Mouse (Mus musculus) hindbrain, postnatal 0 days (tissue): ENCODE results near the gene Golga5. TPM values are rescaled to one million over a fixed set of nuclear protein-coding genes. Genes with fewer than 3 reads are reported as not detected.

Experiments used
- ATAC-seq: fragments of 200-750 bp; cut with Nextera tagmentation; 2 replicates; pipeline ENCODE4 v1.8.0; 2017; ENCODE audit warnings: mild to moderate bottlenecking, moderate TSS enrichment, moderate library complexity
- DNase-seq: peaks from one replicate; pipeline ENCODE4 v3.0.0-alpha.2; 2015; ENCODE audit warnings: low spot score
- H3K27ac ChIP-seq: fragments of 300-500 bp; sonication (generic); 2 replicates; pipeline ENCODE4 v1.5.1; 2014; ENCODE audit warnings: mild to moderate bottlenecking
- H3K27me3 ChIP-seq: fragments of 300-500 bp; sonication (generic); 2 replicates; pipeline ENCODE4 v1.6.1; 2014; ENCODE audit warnings: low read length, mixed read lengths; ENCODE audit not compliant: insufficient read depth
- H3K36me3 ChIP-seq: fragments of 300-500 bp; sonication (generic); 2 replicates; pipeline ENCODE4 v1.6.1; 2014; ENCODE audit warnings: low read length, mixed read lengths; ENCODE audit not compliant: insufficient read depth
- H3K4me1 ChIP-seq: fragments of 300-500 bp; sonication (generic); 2 replicates; pipeline ENCODE4 v1.6.1; 2014; ENCODE audit warnings: antibody characterized with exemption, low read length, mixed read lengths; ENCODE audit not compliant: insufficient read depth
- H3K4me2 ChIP-seq: fragments of 300-500 bp; sonication (generic); 2 replicates; pipeline ENCODE4 v1.6.1; 2014; ENCODE audit warnings: low read depth, mild to moderate bottlenecking, low read length, moderate library complexity, mixed read lengths
- H3K4me3 ChIP-seq: fragments of 300-500 bp; sonication (generic); 2 replicates; pipeline ENCODE4 v1.5.1; 2014; ENCODE audit warnings: low read length
- H3K9ac ChIP-seq: fragments of 300-500 bp; sonication (generic); replicated peaks from 2 replicates; pipeline ENCODE4 v1.6.1; 2014; ENCODE audit warnings: mild to moderate bottlenecking, low read length, moderate library complexity, mixed read lengths
- H3K9me3 ChIP-seq: fragments of 300-500 bp; sonication (generic); 2 replicates; pipeline ENCODE4 v1.6.1; 2016; ENCODE audit warnings: low read length, mixed read lengths
- CTCF ChIP-seq: IDR thresholded peaks from 2 replicates; pipeline ENCODE4 v1.5.1; 2016; ENCODE audit warnings: antibody characterized with exemption, control low read depth, low read depth
- WGBS: fragments of 180-500 bp; shearing (Covaris S2); extraction: QIAGEN DNeasy Blood & Tissue Kit; methylation state at CpG from one replicate; pipeline ENCODE4 v1.1.7; 2014; 5-methylcytosine and 5-hydroxymethylcytosine counted together
- polyA plus RNA-seq: library from polyadenylated mRNA; unstranded; fragments of >200 nt; fragmentation: Nextera tagmentation; extraction: Ambion mirVana; gene quantifications from 2 replicates; pipeline ENCODE4 v1.2.1, GENCODE M21; 2015
- total RNA-seq: library from RNA; depleted of rRNA; stranded (reverse); fragments of >200 nt; gene quantifications from 2 replicates; pipeline ENCODE4 v1.2.3, GENCODE M21; 2014

The Golga5 gene
- total and polyA plus RNA-seq, 2 experiments from 2014 or later = 23.2 to 24.3 TPM

DNA sequence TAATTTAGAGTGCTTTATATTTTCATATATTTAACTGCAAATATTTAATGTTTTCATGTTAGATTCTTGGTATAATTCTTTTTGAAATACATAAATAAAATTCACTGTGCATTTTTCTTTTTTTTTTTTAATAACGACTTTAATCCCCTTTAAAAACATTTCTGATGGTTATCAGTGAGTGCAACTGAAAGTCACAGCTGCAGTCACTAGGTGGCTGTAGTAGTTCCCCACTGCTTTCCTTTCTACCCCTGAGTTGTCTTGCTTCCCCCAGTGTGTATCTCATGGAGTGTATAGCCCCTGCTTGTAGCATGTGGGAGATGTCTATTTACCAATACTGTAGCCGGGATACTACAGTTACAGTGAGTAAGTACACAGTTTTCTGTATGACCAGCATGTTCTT lies 29.0 kb downstream of the Golga5 start:
- no peaks in the 10 kb centered on the region for H3K27me3 ChIP-seq
- ATAC-seq (no peak), DNase-seq (no peak)
- TF ChIP-seq CTCF = peak; percentile 38
- peaks cover 21% of the 10 kb centered on the region for H3K36me3 ChIP-seq
- WGBS = 88% methylated on average over 2 of the region's 2 CpGs
- no peak overlapping the region for H3K9ac ChIP-seq
- no peak overlapping the region for H3K27ac ChIP-seq
- H3K4me3 ChIP-seq = no peak overlapping the region
- no peak overlapping the region for H3K4me2 ChIP-seq
- no peaks in the 10 kb centered on the region for H3K4me1 ChIP-seq
- no peaks in the 10 kb centered on the region for H3K9me3 ChIP-seq

DNA sequence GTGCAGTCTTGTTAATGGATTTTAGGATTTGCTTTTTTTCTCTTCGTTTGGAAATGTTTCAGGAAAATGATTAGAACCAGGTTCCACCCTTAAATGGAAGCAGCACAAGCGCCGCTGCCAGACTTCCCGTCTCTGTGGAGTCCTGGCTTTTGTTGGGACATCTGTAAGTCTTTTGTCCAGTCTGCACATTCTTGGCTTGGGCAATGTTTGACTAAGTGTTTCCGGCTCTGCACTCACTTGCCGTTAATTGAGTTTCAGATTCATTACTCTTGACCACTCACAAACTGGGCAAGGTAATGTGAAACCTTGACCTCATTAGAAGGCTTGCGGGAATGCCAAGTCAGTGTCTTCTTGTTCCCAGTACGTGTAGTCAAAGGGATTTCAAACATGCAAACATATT lies 29.8 kb downstream of the Golga5 start:
- H3K4me3 ChIP-seq = no peak overlapping the region
- DNase-seq (peak; percentile 21), ATAC-seq (no peak)
- peaks cover 14% of the 10 kb centered on the region for H3K36me3 ChIP-seq
- no peak overlapping the region for H3K27ac ChIP-seq
- no peaks in the 10 kb centered on the region for H3K4me1 ChIP-seq
- TF ChIP-seq CTCF = no peak
- no peak overlapping the region for H3K9ac ChIP-seq
- H3K4me2 ChIP-seq = no peak overlapping the region
- no peaks in the 10 kb centered on the region for H3K9me3 ChIP-seq
- H3K27me3 ChIP-seq = no peaks in the 10 kb centered on the region
- WGBS = 58% methylated on average over 8 of the region's 8 CpGs

DNA sequence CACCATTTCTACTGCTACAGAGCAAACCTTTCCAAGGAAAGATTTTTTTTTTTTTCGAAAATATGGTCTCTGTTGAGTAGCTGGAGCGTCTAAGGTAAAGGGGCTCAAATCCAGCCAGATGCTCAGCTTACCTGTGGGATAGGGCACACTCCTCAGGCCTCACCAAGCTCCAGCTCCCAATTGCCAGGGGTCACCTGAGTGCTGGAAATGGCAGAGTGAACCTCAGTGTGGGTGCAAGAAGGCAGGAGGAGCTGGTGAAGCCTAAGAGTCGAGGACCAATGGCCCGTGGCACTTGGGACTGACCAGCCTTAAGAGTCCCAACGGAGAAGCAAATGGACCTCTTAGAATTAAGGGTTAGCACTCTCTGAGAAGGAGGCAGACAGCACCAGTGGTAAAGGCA lies 30.3 kb downstream of the Golga5 start:
- TF ChIP-seq CTCF = no peak
- Histone ChIP-seq H3K4me3 (no peak overlapping the region), H3K4me1 (no peaks in the 10 kb centered on the region), H3K4me2 (no peak overlapping the region), H3K9me3 (no peaks in the 10 kb centered on the region), H3K27me3 (no peaks in the 10 kb centered on the region), H3K36me3 (peaks cover 13% of the 10 kb centered on the region), H3K27ac (no peak overlapping the region), H3K9ac (no peak overlapping the region)
- no peak for ATAC-seq
- no peak for DNase-seq
- WGBS = 90% methylated on average over 5 of the region's 5 CpGs

DNA sequence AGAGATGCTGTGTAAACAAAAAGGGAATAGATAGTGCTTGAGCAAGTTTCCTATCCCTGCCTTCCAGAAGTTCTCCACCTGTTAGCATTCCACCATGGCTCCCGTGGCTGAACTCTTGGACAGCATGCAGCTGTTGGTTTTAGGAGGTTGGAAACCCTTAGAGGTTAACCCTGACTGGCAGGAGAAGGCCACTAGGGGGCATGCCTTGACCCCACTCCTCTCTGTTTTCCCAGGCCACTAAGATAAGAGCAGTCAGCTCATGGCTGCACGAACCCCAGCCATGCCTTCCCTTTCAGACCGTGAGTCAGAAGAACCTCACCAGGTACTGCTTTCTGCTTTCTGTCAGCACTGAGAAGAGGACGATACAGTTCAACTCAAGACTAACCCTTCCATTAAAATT lies 30.8 kb downstream of the Golga5 start:
- peak; percentile 28 for DNase-seq
- Histone ChIP-seq H3K27me3 (no peaks in the 10 kb centered on the region), H3K9me3 (no peaks in the 10 kb centered on the region), H3K9ac (no peak overlapping the region), H3K4me1 (no peaks in the 10 kb centered on the region), H3K4me2 (no peak overlapping the region), H3K4me3 (no peak overlapping the region), H3K36me3 (peaks cover 13% of the 10 kb centered on the region), H3K27ac (no peak overlapping the region)
- WGBS = 71% methylated on average over 4 of the region's 4 CpGs
- no peak for ATAC-seq
- TF ChIP-seq CTCF = peak; percentile 45; the same call in 1 of the 2 replicates

DNA sequence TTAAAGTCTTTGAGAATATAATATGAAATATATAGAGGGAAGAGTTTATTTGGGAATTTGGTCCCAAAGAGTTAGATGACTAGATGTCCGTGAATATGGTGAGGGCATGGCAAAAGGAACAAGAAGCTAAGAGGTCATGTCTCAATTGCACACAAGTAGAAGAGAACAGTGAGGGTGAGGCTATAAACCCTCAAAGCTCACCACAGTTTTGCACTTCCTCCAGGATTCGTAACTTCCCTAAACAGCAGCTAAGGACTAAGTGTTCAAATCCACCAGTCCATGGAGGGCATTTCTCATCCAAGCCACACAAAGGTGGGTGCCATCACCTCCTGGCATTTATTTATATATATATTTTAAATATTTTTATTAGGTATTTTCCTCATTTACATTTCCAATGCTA lies 32.1 kb downstream of the Golga5 start:
- no peaks in the 10 kb centered on the region for H3K4me1 ChIP-seq
- H3K27me3 ChIP-seq = no peaks in the 10 kb centered on the region
- no peak overlapping the region for H3K27ac ChIP-seq
- 90% methylated on average over 2 of the region's 2 CpGs for WGBS
- ATAC-seq (no peak), DNase-seq (no peak)
- H3K9me3 ChIP-seq = no peaks in the 10 kb centered on the region
- H3K36me3 ChIP-seq = peaks cover 13% of the 10 kb centered on the region; the same call in 1 of the 2 replicates
- no peak overlapping the region for H3K4me3 ChIP-seq
- no peak for TF ChIP-seq CTCF
- no peak overlapping the region for H3K9ac ChIP-seq
- H3K4me2 ChIP-seq = no peak overlapping the region

DNA sequence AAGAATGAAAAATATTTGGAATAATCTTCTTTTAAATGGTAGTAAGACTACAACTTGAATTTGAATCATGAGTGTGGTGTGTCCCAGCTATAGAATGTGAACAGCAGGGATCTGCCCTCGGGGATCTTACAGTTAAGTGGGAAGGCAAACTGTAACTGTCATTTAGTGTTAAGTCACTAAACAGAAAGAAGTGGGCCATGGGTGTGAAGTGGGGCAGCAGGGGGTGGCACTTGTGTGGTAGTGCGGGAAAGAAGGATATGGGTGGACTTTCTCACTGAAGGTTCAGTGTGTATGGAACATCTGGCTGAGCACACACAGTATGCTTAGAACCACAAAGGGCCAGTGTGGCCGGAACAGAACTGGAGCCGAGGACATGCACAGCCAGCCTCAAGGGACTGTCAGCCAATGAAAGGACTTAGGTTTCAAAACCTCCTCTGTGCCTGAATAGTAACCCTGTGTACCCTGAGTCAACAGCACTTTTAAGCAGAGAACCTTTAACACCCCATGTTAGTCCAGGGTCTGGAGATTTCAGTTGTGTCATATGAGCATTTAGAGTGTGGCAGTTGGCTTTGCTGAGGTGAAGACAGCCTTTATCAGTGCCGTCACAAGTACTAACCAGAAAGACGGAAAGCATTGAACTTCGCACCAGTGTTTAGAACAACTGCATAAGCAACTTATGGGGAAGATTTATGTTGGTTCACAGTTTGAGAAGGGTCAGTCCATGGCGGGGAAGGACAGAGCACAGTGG lies 33.1 kb downstream of the Golga5 start:
- Histone ChIP-seq H3K4me2 (no peak overlapping the region), H3K9me3 (no peaks in the 10 kb centered on the region), H3K4me1 (no peaks in the 10 kb centered on the region), H3K4me3 (no peak overlapping the region), H3K27me3 (no peaks in the 10 kb centered on the region), H3K9ac (no peak overlapping the region), H3K27ac (no peak overlapping the region), H3K36me3 (peaks cover 5% of the 10 kb centered on the region; the same call in 1 of the 2 replicates)
- 87% methylated on average over 8 of the region's 8 CpGs for WGBS
- TF ChIP-seq CTCF = no peak
- 0 out of 2 replicates have a peak, but pooled peaks have one; percentile 31 for ATAC-seq
- DNase-seq = no peak

DNA sequence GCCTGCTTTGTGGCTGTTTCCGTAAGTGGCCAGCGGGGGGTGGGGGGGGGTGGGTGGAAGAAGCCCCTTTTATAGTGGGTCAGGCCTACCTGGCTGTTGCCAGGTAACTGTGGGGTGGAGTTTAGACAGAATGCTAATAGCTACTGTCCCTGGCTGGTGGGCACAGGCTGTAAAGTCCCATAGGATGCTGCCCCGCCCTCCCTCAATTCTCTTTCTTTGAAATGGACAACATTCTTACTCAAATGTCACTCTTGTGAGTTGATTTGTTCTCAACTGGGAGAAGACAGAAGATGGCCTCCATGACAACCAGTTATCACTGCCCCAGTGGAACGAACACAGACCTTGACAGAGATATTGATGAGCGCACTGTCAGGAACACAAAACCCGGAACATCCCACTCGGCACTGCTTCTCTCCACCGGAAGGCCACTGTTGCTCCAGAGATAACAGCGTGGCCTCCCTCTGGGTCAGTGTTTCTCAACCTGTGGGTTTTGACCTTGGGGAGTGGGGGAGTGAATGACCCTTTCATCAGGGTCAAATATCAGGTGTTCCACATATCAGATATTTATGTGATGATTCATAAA lies 36.3 kb downstream of the Golga5 start:
- Histone ChIP-seq H3K4me1 (no peaks in the 10 kb centered on the region), H3K9ac (no peak overlapping the region), H3K27ac (no peak overlapping the region), H3K9me3 (no peaks in the 10 kb centered on the region), H3K4me2 (no peak overlapping the region), H3K36me3 (no peaks in the 10 kb centered on the region), H3K4me3 (no peak overlapping the region), H3K27me3 (no peaks in the 10 kb centered on the region)
- ATAC-seq (no peak), DNase-seq (no peak)
- 66% methylated on average over 9 of the region's 9 CpGs for WGBS
- TF ChIP-seq CTCF = no peak
